Mouse (Mus musculus): ENCODE measurements at regions not wholly inside any gene's neighbourhood (a gene's known extent, or its start where the extent isn't known, plus 50 kb on each side); places are given as distances from the start of the nearest gene placed in this dataset.

GRCm38 (mm10) chr8:90659066-90659465 lies 158.1 kb downstream of the Gm19935 start:
- TF ChIP-seq CTCF (IDR thresholded peaks at IDR 0.05; ENCODE audit: low read depth) (no peak), EP300 (IDR thresholded peaks at IDR 0.05; ENCODE audit: low read depth) (no peak)

Data from heart, postnatal 0 days (tissue).